Mouse (Mus musculus): ENCODE measurements around the gene Cnpy4. TPM values are rescaled to one million over a fixed set of nuclear protein-coding genes. Genes with fewer than 3 reads are reported as not detected.

Gene Cnpy4
- polyA plus RNA-seq (2012; rRNA removed; ENCODE audit: low replicate concordance) = 0.37 and 0.59 TPM in 2 replicates

GRCm38 (mm10) chr5:138186950-138187638 lies at the start of gene Cnpy4, which contains the start of gene Taf6:
Gene Cnpy4, plus strand, starts transcription at chr5:138187485.
Gene Taf6, minus strand, starts transcription at chr5:138187451.

DNA sequence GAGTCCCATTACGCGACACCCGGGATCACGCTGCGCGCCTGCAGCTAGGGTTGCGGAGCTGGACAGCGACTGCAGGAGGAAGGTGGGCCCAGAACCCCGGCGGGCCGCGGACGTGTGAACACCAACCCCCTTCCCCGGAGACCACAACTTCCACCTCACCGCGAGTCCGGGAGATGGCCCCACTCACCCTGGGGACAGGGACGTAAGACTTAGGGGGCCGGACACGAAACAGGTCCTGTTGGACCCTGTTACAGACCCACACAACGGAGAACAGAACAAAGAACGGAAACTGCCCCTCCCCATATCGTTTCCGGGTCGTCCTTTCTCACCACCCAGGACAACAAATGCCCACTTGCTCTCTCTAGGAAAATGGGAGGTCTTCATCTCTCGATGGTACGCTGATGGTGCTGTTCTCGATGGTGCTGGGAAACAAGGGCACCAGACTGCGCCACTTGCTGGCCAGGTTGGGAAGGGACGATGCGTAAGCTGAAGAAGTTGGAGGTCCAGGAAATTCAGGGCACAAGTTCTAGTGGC lies 31.8 kb upstream of the Cnpy4 start, which contains the start of gene Zfp113:
TSS of gene Zfp113 (minus strand) at position 302 of the 534 bp plus-strand sequence.

GRCm38 (mm10) chr5:138160842-138161665 lies 26.2 kb upstream of the Cnpy4 start, which contains the start of gene Cops6:
Gene Cops6, plus strand, starts transcription at chr5:138161071.

GRCm38 (mm10) chr5:138171695-138172491 lies 15.4 kb upstream of the Cnpy4 start, which contains the start of the genes Ap4m1 and Mcm7:
Gene Ap4m1, plus strand, starts transcription at chr5:138172002.
Gene Mcm7, minus strand, starts transcription at chr5:138172422.

GRCm38 (mm10) chr5:138193771-138194727 lies 6.8 kb downstream of the Cnpy4 start, which contains the start of gene Mblac1:
Gene Mblac1, plus strand, starts transcription at chr5:138194314.

DNA sequence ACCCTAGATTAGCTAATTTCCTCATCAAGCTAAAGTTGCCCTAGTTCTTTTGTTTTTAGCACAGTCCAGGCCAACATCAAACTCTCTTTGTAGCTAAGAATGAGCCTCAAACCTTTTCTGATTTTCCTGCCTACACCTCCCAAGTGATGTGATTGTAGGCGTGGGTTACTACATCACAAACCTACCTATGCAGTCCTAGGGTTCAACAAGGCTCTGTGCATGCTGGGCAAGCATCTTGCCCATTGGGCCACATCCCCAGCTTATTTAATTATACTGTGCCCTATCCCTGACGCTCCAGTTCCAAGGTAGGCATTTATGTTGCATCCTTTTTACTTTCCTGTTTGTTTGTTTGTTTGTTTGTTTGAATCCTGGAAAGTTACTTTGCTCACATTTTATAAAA lies 38.4 kb downstream of the Cnpy4 start, which contains the start of gene Nxpe5:
TSS of gene Nxpe5 (plus strand) at position 199 of the 400 bp plus-strand sequence.

Other genes starting within 250 kb of the Cnpy4 start
- 0.04 TPM in 1 of 2 replicates, not detected in the other for gene Gjc3, start 224.4 kb upstream of the Cnpy4 start, polyA plus RNA-seq (2012; rRNA removed; ENCODE audit: low replicate concordance)
- gene Azgp1, start 206.0 kb upstream of the Cnpy4 start, polyA plus RNA-seq (2012; rRNA removed; ENCODE audit: low replicate concordance) = 0.48 TPM in 1 of 2 replicates, not detected in the other
- gene Smok3a, start 166.2 kb upstream of the Cnpy4 start, polyA plus RNA-seq (2012; rRNA removed; ENCODE audit: low replicate concordance) = not detected in 2 replicates
- not detected in 2 replicates for gene Smok3b, start 166.1 kb upstream of the Cnpy4 start, polyA plus RNA-seq (2012; rRNA removed; ENCODE audit: low replicate concordance)
- not detected in 2 replicates for gene Smok3c, start 134.3 kb upstream of the Cnpy4 start, polyA plus RNA-seq (2012; rRNA removed; ENCODE audit: low replicate concordance)
- gene Zkscan1, start 102.4 kb upstream of the Cnpy4 start, polyA plus RNA-seq (2012; rRNA removed; ENCODE audit: low replicate concordance) = 0.59 and 1.2 TPM in 2 replicates
- 2.6 TPM in 2 replicates for gene Zscan21, start 70.6 kb upstream of the Cnpy4 start, polyA plus RNA-seq (2012; rRNA removed; ENCODE audit: low replicate concordance)
- gene Zfp113, start 31.7 kb upstream of the Cnpy4 start, polyA plus RNA-seq (2012; rRNA removed; ENCODE audit: low replicate concordance) = 0.43 and 7.8 TPM in 2 replicates
- 33.6 and 40.6 TPM in 2 replicates for gene Cops6, start 26.4 kb upstream of the Cnpy4 start, polyA plus RNA-seq (2012; rRNA removed; ENCODE audit: low replicate concordance)
- gene Ap4m1, start 15.5 kb upstream of the Cnpy4 start, polyA plus RNA-seq (2012; rRNA removed; ENCODE audit: low replicate concordance) = 17.7 and 26.6 TPM in 2 replicates
- gene Mcm7, start 15.1 kb upstream of the Cnpy4 start, polyA plus RNA-seq (2012; rRNA removed; ENCODE audit: low replicate concordance) = 21.0 and 23.3 TPM in 2 replicates
- gene Taf6, start within 50 bp of the Cnpy4 start, polyA plus RNA-seq (2012; rRNA removed; ENCODE audit: low replicate concordance) = 37.0 and 39.4 TPM in 2 replicates
- 3.1 and 4.6 TPM in 2 replicates for gene Mblac1, start 6.8 kb downstream of the Cnpy4 start, polyA plus RNA-seq (2012; rRNA removed; ENCODE audit: low replicate concordance)
- 0.39 and 0.55 TPM in 2 replicates for gene Nxpe5, start 38.4 kb downstream of the Cnpy4 start, polyA plus RNA-seq (2012; rRNA removed; ENCODE audit: low replicate concordance)
- 120 and 177 TPM in 2 replicates for gene Lamtor4, start 68.0 kb downstream of the Cnpy4 start, polyA plus RNA-seq (2012; rRNA removed; ENCODE audit: low replicate concordance)
- 58.8 and 80.5 TPM in 2 replicates for gene BC037034, start 76.5 kb downstream of the Cnpy4 start, polyA plus RNA-seq (2012; rRNA removed; ENCODE audit: low replicate concordance)
- 0.12 and 0.42 TPM in 2 replicates for gene Gal3st4, start 85.4 kb downstream of the Cnpy4 start, polyA plus RNA-seq (2012; rRNA removed; ENCODE audit: low replicate concordance)
- gene Gm43720, start 92.5 kb downstream of the Cnpy4 start, polyA plus RNA-seq (2012; rRNA removed; ENCODE audit: low replicate concordance) = not detected in 2 replicates
- 1.0 and 2.2 TPM in 2 replicates for gene Gpc2, start 92.5 kb downstream of the Cnpy4 start, polyA plus RNA-seq (2012; rRNA removed; ENCODE audit: low replicate concordance)
- gene Stag3, start 92.8 kb downstream of the Cnpy4 start, polyA plus RNA-seq (2012; rRNA removed; ENCODE audit: low replicate concordance) = 0.07 and 0.26 TPM in 2 replicates
- 0.48 and 1.2 TPM in 2 replicates for gene Pvrig, start 154.5 kb downstream of the Cnpy4 start, polyA plus RNA-seq (2012; rRNA removed; ENCODE audit: low replicate concordance)